Mouse (Mus musculus) testis, postnatal 14 days (tissue): ENCODE data around the gene Hoxa7.

Experiments
- DNase-seq: peaks from one replicate; pipeline ENCODE4 v3.0.0; 2021; ENCODE audit warnings: low spot score

Gene Hoxa7

GRCm38 (mm10) chr6:52225612-52226568 lies 4.2 kb upstream of the Hoxa7 start:
- no peak for DNase-seq

DNA sequence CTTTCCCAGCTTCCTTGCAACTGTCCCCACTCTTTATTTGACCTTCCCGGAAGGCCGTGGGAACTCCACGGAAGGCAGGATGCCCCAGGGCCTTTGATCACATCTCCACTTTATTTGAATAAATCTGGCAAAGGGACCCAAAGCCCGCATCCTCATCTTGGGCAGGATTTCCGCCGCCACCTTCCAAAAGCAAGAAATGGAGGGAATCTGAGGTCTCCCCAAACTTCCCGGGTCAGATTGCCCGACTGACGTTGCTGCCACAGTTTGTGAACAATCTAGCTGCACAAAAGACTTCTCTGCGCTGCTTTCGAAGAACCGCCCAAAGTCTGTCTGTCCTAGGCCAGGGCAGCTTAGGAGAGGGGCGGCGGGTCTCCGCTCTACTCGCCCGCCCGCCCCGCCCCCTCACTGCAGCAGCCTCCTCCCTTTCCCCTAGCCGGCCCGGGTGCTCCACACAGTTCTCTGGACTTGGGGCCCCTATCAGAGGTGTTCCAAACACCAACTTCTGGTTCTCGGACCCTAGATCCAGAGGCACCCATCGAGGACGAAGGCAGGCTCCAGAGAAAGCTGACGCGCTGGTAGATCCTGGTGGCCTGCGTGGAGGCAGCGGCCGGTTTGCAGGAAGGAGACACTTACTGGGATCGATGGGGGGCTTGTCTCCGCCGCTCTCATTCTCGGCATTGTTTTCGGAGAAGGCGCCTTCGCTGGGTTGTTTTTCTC lies 3.4 kb upstream of the Hoxa7 start:
- DNase-seq = no peak

DNA sequence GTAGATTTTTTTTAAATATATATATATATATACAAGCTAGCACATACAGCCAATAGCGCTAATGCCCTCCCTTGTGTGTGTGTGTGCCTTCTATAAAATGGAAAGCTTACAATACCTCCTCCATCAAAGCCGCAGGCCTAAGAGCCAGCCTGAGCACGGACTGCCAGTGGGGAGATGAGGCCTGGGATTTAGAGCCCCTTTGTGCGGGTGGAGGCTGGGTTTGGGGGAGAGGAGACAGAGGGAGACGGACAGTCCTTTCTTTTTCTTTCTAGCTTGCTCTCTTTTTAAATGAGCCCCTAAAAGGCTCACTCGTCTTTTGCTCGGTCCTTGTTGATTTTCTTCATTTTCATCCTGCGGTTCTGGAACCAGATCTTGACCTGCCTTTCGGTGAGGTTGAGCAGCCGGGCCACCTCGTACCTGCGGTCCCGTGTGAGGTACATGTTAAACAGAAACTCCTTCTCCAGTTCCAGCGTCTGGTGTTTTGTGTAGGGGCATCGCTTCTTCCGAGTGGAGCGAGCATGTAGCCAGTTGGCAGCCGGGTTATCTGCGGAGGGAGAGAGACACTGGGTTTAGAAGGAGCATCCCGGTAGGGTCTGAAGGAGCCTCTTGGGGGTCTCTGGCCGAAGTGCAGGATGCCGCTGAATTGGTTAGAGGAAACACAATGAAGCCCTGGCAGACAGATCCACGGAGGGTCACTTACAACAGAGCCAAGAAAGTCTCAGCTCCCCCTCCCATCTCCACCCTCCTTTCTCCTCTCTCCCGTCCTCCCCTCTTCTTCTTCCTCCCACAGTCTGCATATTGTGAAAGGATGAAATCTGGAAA lies 2.5 kb upstream of the Hoxa7 start:
- DNase-seq = no peak

DNA sequence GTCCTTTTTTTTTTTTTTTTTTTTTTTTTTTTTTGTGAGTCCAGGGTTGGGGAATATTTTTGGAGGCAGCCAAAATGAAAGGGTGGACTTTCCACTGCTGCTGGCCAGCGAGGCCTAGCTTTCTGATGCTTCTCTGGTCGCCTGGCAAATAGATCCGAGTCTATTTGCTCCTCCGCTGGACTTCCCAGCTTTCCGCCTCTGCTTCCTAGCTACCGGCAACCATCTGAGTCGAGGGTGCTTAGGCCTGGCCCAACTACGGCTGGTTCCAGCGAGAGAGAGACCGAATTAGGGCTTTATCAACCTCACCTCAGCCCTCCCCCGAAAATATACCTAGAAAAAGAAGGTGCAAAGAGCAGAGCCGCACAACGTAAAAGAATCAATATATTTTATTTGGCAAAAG lies 1.1 kb upstream of the Hoxa7 start:
- no peak for DNase-seq

DNA sequence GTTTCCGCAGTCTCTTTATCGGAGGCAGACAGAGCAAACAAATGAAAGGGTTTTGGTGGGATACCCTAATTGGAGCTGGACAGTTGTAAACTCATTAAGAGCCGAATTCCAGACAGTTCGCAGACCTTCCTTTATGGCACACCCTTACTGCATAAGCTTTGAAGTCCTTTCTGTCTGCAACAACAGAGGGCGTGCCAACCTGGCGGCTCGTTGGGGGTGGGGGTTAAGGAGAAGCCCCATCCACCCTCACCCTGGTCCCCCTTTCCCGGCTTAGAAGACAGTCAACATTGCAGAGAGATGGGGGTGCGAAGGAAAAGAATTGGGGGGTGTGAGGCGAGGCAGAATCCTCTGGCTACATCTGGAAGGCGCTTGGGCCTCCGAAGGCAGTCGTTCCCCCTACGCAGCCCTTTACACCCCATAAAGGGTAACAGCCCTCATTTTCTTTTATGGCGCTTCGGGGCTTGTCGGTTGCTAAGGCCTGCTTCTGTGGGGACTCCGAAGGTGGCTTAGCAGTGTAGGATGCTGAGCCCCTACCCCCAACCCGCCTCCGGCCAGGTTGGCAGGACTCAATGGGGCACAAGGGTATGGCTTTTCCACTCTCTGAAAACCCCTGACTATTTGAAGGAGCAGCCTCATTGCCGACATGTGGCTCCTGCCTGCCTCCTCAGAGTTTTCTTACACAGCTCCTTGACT lies 485 bp upstream of the Hoxa7 start:
- DNase-seq = no peak

- DNase-seq = no peak
Measured at GRCm38 (mm10) chr6:52220865-52221310, 766 bp downstream of the Hoxa7 start.

GRCm38 (mm10) chr6:52220003-52220864 lies 1.4 kb downstream of the Hoxa7 start:
- DNase-seq = peak; percentile 17

DNA sequence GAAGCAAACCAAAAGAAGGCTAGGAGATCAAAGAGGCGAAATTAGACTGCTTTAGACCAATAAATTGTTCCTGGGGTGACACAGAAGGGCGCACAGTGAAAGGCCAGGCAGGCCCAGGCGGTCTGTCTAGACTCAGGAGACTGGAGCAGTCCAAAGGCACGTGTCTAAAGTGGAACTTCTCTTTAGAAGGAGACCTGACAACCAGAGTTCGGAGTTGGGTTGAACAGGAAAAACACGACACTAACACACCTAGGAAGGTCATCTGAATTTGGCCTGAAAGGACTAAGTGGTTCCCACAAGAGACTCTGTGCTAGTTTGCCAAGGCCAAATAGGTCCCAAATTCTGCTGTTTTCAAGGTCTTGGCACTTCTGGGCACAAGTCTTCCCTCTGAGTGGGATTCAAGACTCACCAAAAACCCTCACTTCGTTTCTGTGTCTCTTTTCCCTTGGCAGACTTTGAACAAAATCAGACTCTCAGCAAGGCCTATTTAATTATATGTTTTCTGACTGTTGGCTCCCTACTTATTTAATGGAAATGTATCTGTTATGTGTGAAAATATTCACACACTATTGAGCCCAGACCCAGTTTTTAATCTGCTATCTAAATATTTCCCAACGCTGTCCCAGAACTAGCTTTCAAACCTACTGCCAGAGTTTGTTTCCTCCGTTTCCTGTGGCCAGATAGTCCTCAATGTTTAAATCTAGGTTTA lies 2.3 kb downstream of the Hoxa7 start:
- no peak for DNase-seq

GRCm38 (mm10) chr6:52218643-52219215 lies 2.9 kb downstream of the Hoxa7 start:
- no peak for DNase-seq

- DNase-seq = no peak
Measured at GRCm38 (mm10) chr6:52217895-52218642, 3.6 kb downstream of the Hoxa7 start.

DNA sequence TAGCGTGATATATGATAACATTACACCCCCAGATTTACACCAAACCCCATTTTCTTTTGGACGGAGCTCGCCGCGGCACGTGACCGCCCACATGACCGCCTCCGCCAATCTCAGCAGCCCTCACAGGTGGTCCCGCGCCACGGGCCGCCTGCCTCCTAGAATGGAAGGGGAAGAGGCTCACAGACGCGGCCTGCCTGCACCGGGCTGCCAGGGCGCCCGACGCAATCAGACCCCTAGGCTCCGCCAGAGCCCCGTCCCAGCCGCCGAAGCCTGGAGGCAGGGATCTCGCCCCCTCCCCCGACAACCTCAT lies 4.2 kb downstream of the Hoxa7 start:
- DNase-seq = peak; percentile 79

DNA sequence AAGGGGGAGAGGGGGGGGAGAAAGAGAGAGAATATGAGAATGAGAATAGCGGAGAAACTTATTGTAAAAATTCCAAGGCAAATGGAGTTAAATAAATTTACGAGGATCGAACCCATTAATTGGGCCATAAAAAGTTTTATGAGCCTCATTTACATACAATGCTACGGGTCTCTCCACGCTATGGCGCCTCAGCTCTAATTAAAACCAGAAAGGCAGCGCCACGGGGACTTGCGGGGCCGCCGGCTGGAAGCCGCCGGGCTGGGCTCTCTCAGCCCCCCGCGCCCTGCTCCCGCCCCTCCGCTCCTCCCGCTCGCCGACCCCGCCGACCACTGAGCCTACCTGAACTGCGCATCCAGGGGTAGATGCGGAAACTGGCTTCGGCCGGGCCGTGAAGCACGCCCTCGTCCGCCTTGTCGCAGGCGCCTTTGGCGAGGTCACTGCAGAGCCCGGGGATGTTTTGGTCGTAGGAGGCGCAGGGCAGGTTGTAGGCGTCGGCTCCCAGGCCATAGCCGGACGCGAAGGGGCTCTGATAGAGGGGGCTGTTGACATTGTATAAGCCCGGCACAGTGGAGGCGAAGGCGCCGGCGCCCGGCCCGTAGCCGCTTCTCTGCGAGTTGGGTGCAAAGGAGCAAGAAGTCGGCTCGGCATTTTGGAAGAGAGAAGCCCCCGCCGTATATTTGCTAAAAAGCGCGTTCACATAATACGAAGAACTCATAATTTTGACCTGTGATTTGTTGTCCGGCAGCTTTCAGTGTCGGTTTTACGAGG lies 4.8 kb downstream of the Hoxa7 start:
- DNase-seq = no peak

GRCm38 (mm10) chr6:52215771-52216535 lies 5.7 kb downstream of the Hoxa7 start:
- no peak for DNase-seq

DNA sequence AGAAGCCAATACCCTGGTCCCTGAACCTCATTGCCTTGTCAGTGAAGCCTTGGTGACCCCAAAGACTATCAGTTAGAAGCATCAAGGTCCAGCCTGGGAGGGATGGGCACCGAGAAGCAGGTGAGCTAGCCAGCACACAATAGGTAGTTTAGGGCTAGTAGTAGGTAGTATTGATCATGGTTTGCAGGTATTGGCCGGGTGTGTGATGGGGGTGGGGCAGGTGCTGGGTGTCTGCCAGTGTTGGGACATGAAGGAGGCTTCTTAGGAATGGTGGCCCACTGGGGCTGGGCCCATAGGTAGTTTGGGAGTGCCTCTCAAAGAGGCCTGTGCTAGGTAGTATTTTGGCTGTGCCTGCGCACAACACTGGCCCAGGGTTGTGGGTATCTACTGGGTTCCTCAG lies 6.6 kb downstream of the Hoxa7 start:
- no peak for DNase-seq

DNA sequence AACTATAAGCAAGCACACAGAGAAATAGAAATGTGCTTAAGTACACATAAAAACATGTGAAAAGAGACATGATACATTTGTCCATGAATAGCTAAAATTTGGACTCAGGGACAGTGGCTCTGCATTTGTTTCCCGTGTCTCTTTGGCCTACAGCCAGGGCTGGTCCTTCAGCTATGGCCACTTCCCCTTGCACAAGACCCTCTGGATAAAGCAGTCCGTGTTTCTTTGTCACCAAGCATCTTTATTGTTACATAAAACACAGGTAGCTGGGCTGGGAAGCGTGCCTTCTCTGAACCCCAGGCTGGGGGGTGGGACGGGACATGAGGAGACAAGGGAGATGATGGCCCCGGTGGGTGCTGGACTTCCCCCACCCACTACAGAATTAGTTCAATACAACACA lies 7.4 kb downstream of the Hoxa7 start:
- DNase-seq = no peak

DNA sequence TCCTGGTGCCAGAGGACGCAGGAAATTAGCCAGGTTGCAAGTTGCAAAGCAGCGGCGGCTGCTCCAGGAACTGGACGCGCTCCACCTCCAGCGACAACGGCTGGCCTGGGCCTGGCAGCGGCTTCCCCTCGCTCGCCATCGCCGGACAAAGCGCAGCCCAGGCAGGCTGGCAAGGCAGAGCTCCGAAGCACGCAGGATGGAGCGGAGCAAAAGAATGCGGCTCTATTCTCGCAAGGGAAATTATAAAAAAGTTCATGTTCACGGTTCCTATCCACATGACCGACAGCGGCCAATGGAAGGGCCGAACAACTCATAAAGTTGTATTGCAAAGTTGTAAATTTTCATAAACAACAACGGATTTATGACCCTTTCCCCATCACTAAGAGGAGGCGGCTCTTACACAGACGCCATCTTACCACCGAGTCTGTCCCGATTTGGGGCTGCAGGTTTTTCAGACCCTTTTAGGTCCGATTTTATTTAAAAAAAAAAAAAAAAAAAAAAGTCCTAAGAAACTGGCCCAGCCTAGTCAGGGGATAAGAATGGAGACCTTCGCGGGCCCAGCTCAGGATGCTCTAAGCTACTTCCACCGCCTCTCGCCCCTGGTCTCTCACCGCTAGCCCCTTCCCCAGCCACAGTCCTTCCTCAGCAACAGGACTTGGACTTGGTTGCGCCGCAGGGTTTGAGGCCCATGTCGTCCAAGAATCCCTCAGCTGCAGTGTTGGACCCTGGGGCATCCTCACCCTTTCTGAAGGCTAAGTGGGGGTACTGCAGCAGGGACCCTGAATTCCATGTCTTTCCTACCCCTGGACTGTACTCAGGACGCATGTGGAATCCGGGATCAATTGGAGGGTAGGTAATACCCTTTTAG lies 8.3 kb downstream of the Hoxa7 start, which contains the start of the genes Hoxa3 and Gm28308:
Hoxa3 (minus strand) TSS at position 218 of the 868 bp plus-strand sequence.
Gm28308 (minus strand) TSS at position 221 of the 868 bp plus-strand sequence.
- peak; percentile 15 for DNase-seq
